Mouse (Mus musculus): ENCODE results near the gene Nfkbil1. TPM values are rescaled to one million over a fixed set of nuclear protein-coding genes. Genes with fewer than 3 reads are reported as not detected.

Gene Nfkbil1
- total and polyA plus RNA-seq, 2 experiments from 2014 or later, result 6.7 to 33.4 TPM

GRCm38 (mm10) chr17:35233114-35233980, 2.2 kb downstream of the Nfkbil1 start, which contains the start of gene Atp6v1g2:
Gene Atp6v1g2 (plus strand): TSS chr17:35233660.
- Histone ChIP-seq H3K36me3 (replicated peaks; ENCODE audit: control insufficient read depth, insufficient read depth, low read length) (peaks cover 38% of the 10 kb centered on the region), H3K27ac (ENCODE audit: low read depth) (peak within 1 kb of the TSS; percentile 89), H3K4me1 (ENCODE audit: control insufficient read depth, insufficient read depth) (0 out of 2 replicates have a peak, but pooled peaks cover 4% of the 10 kb centered on the region), H3K9ac (replicated peaks; ENCODE audit: low read depth, low read length) (no peak within 1 kb of the TSS), H3K4me2 (ENCODE audit: low read depth, low read length) (peak within 1 kb of the TSS; percentile 75), H3K9me3 (replicated peaks; ENCODE audit: control insufficient read depth, low read length) (no peaks in the 10 kb centered on the region), H3K4me3 (ENCODE audit: low read depth, low read length) (peak within 1 kb of the TSS; percentile 59; the same call in 1 of the 2 replicates), H3K27me3 (ENCODE audit: control insufficient read depth, insufficient read depth, low read length) (no peaks in the 10 kb centered on the region)
- TF ChIP-seq CTCF (IDR thresholded peaks at IDR 0.05; ENCODE audit: low read depth), result no peak
- TF ChIP-seq EP300 (IDR thresholded peaks at IDR 0.05; ENCODE audit: low read depth), result no peak
- 50% methylated on average over 18 of the region's 18 CpGs for WGBS
- ATAC-seq (ENCODE audit: insufficient read depth, low read depth) (no peak), DNase-seq (ENCODE audit: low spot score) (peak; percentile 49)

- H3K27ac ChIP-seq (ENCODE audit: low read depth), result peak overlapping the region; percentile 89
- no peak for DNase-seq (ENCODE audit: low spot score)
- H3K27me3 ChIP-seq (ENCODE audit: control insufficient read depth, insufficient read depth, low read length), result no peaks in the 10 kb centered on the region
- 0 out of 2 replicates have a peak, but pooled peaks cover 4% of the 10 kb centered on the region for H3K4me1 ChIP-seq (ENCODE audit: control insufficient read depth, insufficient read depth)
- no peak for ATAC-seq (ENCODE audit: insufficient read depth, low read depth)
- no peak overlapping the region for H3K4me3 ChIP-seq (ENCODE audit: low read depth, low read length)
- 72% methylated on average over 5 of the region's 5 CpGs for WGBS
- H3K36me3 ChIP-seq (replicated peaks; ENCODE audit: control insufficient read depth, insufficient read depth, low read length), result peaks cover 42% of the 10 kb centered on the region
- H3K9ac ChIP-seq (replicated peaks; ENCODE audit: low read depth, low read length), result no peak overlapping the region
- no peak overlapping the region for H3K4me2 ChIP-seq (ENCODE audit: low read depth, low read length)
- no peaks in the 10 kb centered on the region for H3K9me3 ChIP-seq (replicated peaks; ENCODE audit: control insufficient read depth, low read length)
- TF ChIP-seq EP300 (IDR thresholded peaks at IDR 0.05; ENCODE audit: low read depth) (no peak), CTCF (IDR thresholded peaks at IDR 0.05; ENCODE audit: low read depth) (no peak)
Measured at GRCm38 (mm10) chr17:35232659-35233058, 2.9 kb downstream of the Nfkbil1 start.

- no peak overlapping the region for H3K4me2 ChIP-seq (ENCODE audit: low read depth, low read length)
- ATAC-seq (ENCODE audit: insufficient read depth, low read depth), result no peak
- H3K4me1 ChIP-seq (ENCODE audit: control insufficient read depth, insufficient read depth), result 0 out of 2 replicates have a peak, but pooled peaks cover 4% of the 10 kb centered on the region
- no peak overlapping the region for H3K27ac ChIP-seq (ENCODE audit: low read depth)
- H3K9ac ChIP-seq (replicated peaks; ENCODE audit: low read depth, low read length), result no peak overlapping the region
- H3K9me3 ChIP-seq (replicated peaks; ENCODE audit: control insufficient read depth, low read length), result no peaks in the 10 kb centered on the region
- peaks cover 48% of the 10 kb centered on the region for H3K36me3 ChIP-seq (replicated peaks; ENCODE audit: control insufficient read depth, insufficient read depth, low read length)
- DNase-seq (ENCODE audit: low spot score), result peak; percentile 47
- 11% methylated on average over 12 of the region's 12 CpGs for WGBS
- TF ChIP-seq EP300 (IDR thresholded peaks at IDR 0.05; ENCODE audit: low read depth), result no peak
- peak; percentile 90 for TF ChIP-seq CTCF (IDR thresholded peaks at IDR 0.05; ENCODE audit: low read depth)
- H3K4me3 ChIP-seq (ENCODE audit: low read depth, low read length), result no peak overlapping the region
- no peaks in the 10 kb centered on the region for H3K27me3 ChIP-seq (ENCODE audit: control insufficient read depth, insufficient read depth, low read length)
Measured at GRCm38 (mm10) chr17:35232043-35232442, 3.5 kb downstream of the Nfkbil1 start.

GRCm38 (mm10) chr17:35231022-35231421, 4.6 kb downstream of the Nfkbil1 start:
- DNase-seq (ENCODE audit: low spot score) (no peak), ATAC-seq (ENCODE audit: insufficient read depth, low read depth) (no peak)
- H3K4me1 ChIP-seq (ENCODE audit: control insufficient read depth, insufficient read depth), result 0 out of 2 replicates have a peak, but pooled peaks cover 4% of the 10 kb centered on the region
- H3K4me3 ChIP-seq (ENCODE audit: low read depth, low read length), result no peak overlapping the region
- no peak overlapping the region for H3K9ac ChIP-seq (replicated peaks; ENCODE audit: low read depth, low read length)
- no peak overlapping the region for H3K27ac ChIP-seq (ENCODE audit: low read depth)
- no peaks in the 10 kb centered on the region for H3K27me3 ChIP-seq (ENCODE audit: control insufficient read depth, insufficient read depth, low read length)
- TF ChIP-seq EP300 (IDR thresholded peaks at IDR 0.05; ENCODE audit: low read depth) (no peak), CTCF (IDR thresholded peaks at IDR 0.05; ENCODE audit: low read depth) (no peak)
- no peaks in the 10 kb centered on the region for H3K9me3 ChIP-seq (replicated peaks; ENCODE audit: control insufficient read depth, low read length)
- WGBS, result 86% methylated on average over 10 of the region's 10 CpGs
- H3K4me2 ChIP-seq (ENCODE audit: low read depth, low read length), result no peak overlapping the region
- peaks cover 55% of the 10 kb centered on the region for H3K36me3 ChIP-seq (replicated peaks; ENCODE audit: control insufficient read depth, insufficient read depth, low read length)

GRCm38 (mm10) chr17:35226561-35227046, 9.0 kb downstream of the Nfkbil1 start:
- no peaks in the 10 kb centered on the region for H3K4me1 ChIP-seq (ENCODE audit: control insufficient read depth, insufficient read depth)
- TF ChIP-seq CTCF (IDR thresholded peaks at IDR 0.05; ENCODE audit: low read depth), result 0 out of 2 replicates have a peak, but pooled peaks have one; percentile 0
- no peak for TF ChIP-seq EP300 (IDR thresholded peaks at IDR 0.05; ENCODE audit: low read depth)
- DNase-seq (ENCODE audit: low spot score), result no peak
- H3K4me2 ChIP-seq (ENCODE audit: low read depth, low read length), result no peak overlapping the region
- peaks cover 54% of the 10 kb centered on the region for H3K36me3 ChIP-seq (replicated peaks; ENCODE audit: control insufficient read depth, insufficient read depth, low read length)
- H3K27ac ChIP-seq (ENCODE audit: low read depth), result peak overlapping the region; percentile 34; the same call in 1 of the 2 replicates
- WGBS, result 65% methylated on average over 14 of the region's 14 CpGs
- no peak for ATAC-seq (ENCODE audit: insufficient read depth, low read depth)
- H3K4me3 ChIP-seq (ENCODE audit: low read depth, low read length), result no peak overlapping the region
- no peak overlapping the region; the same call in 1 of the 2 replicates for H3K9ac ChIP-seq (replicated peaks; ENCODE audit: low read depth, low read length)
- no peaks in the 10 kb centered on the region for H3K27me3 ChIP-seq (ENCODE audit: control insufficient read depth, insufficient read depth, low read length)
- no peaks in the 10 kb centered on the region for H3K9me3 ChIP-seq (replicated peaks; ENCODE audit: control insufficient read depth, low read length)
